Mouse (Mus musculus) monocyte, adult 2 months (primary cell): ENCODE data around the gene Aldh1a3.

Source experiments
- DNase-seq, 2 experiments: peaks; one replicate each; pipeline ENCODE4 v3.0.0; 2022; ENCODE audit warnings: low spot score in 2 of 2, low read depth in 1 of 2

Gene Aldh1a3

DNA sequence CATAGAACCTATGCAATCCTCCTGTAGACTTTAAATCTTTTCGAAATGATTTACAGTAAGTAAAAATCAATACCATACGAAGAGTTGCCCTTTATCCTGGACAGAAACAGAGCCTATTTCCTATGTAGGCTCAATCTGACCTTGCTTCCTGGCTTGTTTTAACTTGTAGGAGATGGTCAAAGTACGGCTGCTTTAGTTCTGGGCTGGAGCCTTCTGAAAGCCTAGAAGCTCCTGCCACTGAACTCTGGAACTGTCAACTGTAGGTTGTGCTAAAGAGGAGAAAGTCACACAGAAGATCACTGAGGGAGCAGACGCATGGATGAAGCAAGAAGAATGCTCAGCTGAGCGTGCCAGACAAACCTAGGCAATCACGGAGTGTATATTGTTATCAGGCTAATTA lies 56.3 kb downstream of the Aldh1a3 start:
- DNase-seq = no peak

GRCm38 (mm10) chr7:66369934-66370445 lies 57.3 kb downstream of the Aldh1a3 start:
- no peak for DNase-seq

- DNase-seq = no peak
Observed at GRCm38 (mm10) chr7:66369071-66369933, 58.0 kb downstream of the Aldh1a3 start.

DNA sequence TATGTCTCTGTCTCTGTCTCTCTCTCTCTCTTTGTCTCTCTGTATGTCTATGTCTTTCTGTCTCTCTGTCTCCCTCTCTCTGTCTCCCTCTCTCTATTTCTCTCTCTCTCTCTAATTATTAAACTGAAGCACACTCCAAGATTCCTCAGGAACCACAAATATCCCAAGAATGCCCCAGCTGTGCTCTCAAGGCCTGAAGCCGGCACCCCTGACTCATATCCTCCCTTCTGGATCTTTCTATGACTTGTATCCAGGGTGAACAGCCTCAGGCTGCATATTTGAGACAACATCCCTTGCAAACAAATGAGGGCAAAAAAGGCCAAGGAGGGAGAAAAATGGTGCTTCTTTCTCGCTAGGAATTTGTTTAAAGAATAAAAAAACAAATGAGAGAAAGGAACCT lies 61.4 kb downstream of the Aldh1a3 start, which contains the start of gene Gm10974:
Gm10974 (plus strand) TSS at position 2 of the 400 bp plus-strand sequence.
- DNase-seq = no peak

DNA sequence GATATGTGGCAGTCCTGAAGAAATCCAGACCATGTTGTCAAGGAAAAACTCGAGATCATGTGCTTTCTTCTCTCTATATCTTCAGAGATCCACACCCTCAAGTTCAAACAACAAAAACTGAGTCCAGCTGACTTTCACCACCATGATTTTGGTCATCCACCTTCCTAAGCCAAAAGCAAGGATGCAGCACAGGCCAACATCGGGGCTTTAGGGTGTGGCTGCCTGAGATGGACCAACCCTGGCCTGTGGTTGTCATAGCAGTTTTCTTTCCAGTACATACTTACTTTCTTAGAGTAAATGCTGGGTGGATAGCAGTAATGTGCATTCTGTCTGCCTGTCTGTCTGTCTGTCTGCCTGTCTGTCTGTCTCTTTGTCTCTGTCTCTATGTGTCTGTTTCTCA lies 61.9 kb downstream of the Aldh1a3 start:
- DNase-seq = no peak

DNA sequence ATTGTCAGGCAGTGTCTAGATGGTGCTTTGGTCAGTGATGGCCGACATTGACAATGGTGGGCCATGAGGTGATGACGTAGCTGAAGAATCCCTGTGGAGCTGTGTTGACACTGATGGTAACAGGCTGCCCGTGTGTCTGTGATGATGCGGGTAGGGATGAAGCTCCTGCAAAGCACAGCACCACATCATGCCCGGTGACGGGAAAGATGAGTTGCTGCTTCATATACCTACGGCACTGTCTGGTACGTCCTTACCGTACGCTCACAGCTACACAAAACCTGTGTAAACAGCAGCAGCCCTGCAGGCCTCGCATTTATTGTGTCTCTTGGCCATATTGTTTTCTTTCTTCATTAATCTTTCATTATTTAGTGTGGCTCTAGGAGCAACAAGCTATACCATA lies 62.8 kb downstream of the Aldh1a3 start:
- DNase-seq = no peak

GRCm38 (mm10) chr7:66359044-66359443 lies 68.3 kb downstream of the Aldh1a3 start:
- DNase-seq = no peak

GRCm38 (mm10) chr7:66358461-66358860 lies 68.9 kb downstream of the Aldh1a3 start:
- no peak for DNase-seq

GRCm38 (mm10) chr7:66355791-66356522 lies 71.4 kb downstream of the Aldh1a3 start:
- peak in 1 of 2 experiments; percentile 41 for DNase-seq

GRCm38 (mm10) chr7:66354911-66355310 lies 72.4 kb downstream of the Aldh1a3 start:
- no peak for DNase-seq

DNA sequence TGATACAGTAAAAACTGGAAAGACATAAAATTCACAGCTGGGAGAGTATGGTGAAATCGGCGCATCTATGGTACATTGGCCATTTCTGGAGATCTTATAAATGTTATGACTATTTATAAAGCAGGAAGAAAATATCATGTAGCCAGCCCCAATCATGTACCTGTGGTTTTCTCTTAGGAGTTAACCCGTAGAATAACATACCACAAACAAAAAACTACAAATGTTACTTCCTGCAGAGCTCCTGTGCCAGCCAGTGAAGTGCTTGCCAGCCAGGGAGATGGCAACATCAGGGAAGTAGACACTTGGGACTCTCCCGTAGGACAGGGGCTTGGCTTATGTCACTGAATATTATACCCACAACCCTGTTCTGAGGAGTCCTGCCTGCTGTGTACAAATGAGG lies 76.2 kb downstream of the Aldh1a3 start:
- DNase-seq = no peak

- no peak for DNase-seq
Observed at GRCm38 (mm10) chr7:66349670-66350069, 77.6 kb downstream of the Aldh1a3 start.

DNA sequence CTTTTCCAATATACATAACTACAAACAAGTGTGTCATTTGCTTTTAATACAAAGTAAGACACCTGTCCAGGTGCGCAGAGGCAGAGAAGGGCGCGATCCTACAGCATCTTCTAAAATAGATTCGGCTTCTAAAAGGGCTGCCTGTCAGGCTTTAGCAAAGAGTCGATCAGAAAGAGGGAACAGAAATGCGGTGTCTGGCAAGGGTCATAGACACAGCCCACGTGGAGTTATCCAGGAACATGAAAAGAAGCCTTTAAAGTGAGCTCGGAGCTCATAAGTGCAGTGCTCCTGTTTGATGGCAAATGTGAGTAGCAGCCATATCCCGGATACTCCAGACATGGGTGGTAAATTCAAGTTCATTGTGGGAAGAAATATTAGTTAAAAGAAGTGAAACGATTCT lies 78.7 kb downstream of the Aldh1a3 start:
- no peak for DNase-seq

DNA sequence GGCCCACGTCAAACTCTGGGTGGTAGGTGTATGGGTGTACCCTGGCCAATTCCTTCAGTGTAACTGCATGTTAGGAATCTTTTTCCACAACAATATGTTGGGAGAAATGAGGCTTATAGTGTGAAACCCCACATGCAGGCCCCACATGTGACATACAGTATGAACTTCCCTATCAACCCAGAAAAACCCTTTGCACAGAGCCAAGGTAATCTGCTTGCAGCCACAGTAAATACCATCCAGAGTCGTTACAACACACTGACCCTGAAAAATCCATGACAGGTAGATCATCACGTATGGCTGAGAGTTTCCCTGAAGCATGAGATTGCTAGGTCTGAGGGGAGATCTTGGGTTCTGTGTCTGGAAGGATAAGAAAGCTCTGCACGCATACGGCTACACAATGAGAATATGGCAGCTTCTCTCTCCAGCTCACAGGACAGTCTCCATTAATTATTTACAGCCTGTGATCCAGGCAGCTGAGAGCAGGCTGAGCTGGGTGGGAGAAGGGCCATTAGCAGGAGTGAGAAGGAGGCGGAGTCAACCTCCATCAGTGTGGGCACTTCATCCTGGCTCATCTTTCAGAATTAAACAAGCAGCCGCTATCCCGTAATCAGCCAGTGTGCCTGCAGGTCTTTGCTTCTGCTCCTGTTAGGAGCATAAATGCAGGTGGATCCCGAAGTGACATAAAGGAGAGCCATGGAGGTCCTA lies 80.2 kb downstream of the Aldh1a3 start:
- DNase-seq = no peak

DNA sequence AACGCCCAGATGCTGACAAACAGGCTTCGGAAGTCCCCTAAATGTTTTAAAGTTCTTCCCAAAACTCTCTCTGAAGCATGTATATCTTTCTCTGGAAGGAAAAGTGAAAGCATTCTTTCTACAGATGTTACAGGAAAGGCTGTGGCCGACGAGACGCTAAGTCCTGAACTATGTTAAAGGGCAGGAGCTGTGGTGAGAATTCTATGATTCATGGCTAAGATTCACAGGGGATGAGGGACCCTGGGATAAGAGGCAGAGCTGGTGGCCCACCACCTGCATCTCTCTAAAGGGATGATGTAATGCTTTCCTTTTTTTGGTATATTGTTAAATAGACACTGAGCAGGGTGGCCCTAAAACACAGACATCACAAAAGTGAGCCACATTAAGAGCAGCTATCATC lies 84.0 kb downstream of the Aldh1a3 start:
- no peak for DNase-seq

DNA sequence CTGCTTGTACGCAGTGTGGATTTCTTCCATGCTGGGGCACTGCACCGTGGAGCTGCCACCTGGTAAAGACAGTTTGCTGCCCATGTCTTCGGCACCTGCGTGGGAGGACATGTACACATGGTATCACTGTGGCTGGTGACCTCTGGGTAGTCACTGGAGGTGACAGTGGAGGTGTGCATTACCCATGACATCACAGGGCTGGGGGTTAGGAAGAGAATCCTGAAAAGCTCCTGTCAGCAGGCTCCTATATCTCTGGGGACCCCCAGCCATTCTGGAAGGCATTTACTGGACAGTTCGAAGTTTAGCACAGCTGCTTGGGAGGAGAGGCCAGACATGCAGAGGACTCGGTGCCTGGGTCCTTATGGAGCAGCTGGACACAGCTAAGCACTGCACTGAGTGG lies 84.5 kb downstream of the Aldh1a3 start:
- DNase-seq = no peak

- DNase-seq = peak; percentile 9 to 40
Observed at GRCm38 (mm10) chr7:66342323-66342722, 85.0 kb downstream of the Aldh1a3 start.
